Mouse (Mus musculus) adrenal gland (tissue): Measurements from ENCODE around the gene Porcn.

Experiments
- intact Hi-C: fragments of 180-260 bp; cut with DNase I; formaldehyde crosslinking; loops from one replicate; pipeline ENCODE4 v1.15.1; 2025
- long read RNA-seq, 2 experiments: library from polyadenylated mRNA; unstranded; transcript quantifications; one replicate each; pipeline ENCODE4 v2.0.0; 2020; ENCODE audit warnings: borderline replicate concordance in 1 of 2; ENCODE audit not compliant: insufficient replicate concordance in 1 of 2

The Porcn gene
- long read RNA-seq, experiment 1, partial matches to known transcripts, result 2 of 8 reads
- long read RNA-seq, experiment 1, other reads (novel, unspliced or antisense), result 4 of 8 reads
- long read RNA-seq, experiment 2, transcript Porcn-203 (13 exons, 1,839 nt), result major isoform, 9 of 13 reads
- long read RNA-seq, experiment 2, partial matches to known transcripts, result 1 of 13 reads
- long read RNA-seq, experiment 2, other reads (novel, unspliced or antisense), result 2 of 13 reads

GRCm38 (mm10) chrX:8206015-8206693 is at the start of gene Porcn:
TSS of gene Porcn (minus strand) at chrX:8206525.
- intact Hi-C loops, result no loop called here

- intact Hi-C loops, result no loop called here
Observed at GRCm38 (mm10) chrX:8255807-8256206, 49.5 kb upstream of the Porcn start.

GRCm38 (mm10) chrX:8253711-8254110 is 47.4 kb upstream of the Porcn start:
- intact Hi-C loops, result no loop called here

GRCm38 (mm10) chrX:8252334-8253285 is 46.3 kb upstream of the Porcn start, which contains the start of gene Ftsj1:
TSS of gene Ftsj1 (minus strand) at chrX:8252406.
- intact Hi-C loops, result no loop called here

GRCm38 (mm10) chrX:8251789-8252333 is 45.5 kb upstream of the Porcn start:
- intact Hi-C loops, result no loop called here

GRCm38 (mm10) chrX:8248542-8249120 is 42.3 kb upstream of the Porcn start:
- intact Hi-C loops, result no loop called here

GRCm38 (mm10) chrX:8247680-8248079 is 41.4 kb upstream of the Porcn start:
- intact Hi-C loops, result no loop called here

- intact Hi-C loops, result no loop called here
Observed at GRCm38 (mm10) chrX:8238804-8239395, 32.6 kb upstream of the Porcn start.

GRCm38 (mm10) chrX:8236704-8237103 is 30.4 kb upstream of the Porcn start:
- intact Hi-C loops, result no loop called here

- intact Hi-C loops, result no loop called here
Observed at GRCm38 (mm10) chrX:8233602-8234001, 27.3 kb upstream of the Porcn start.

- intact Hi-C loops, result no loop called here
Observed at GRCm38 (mm10) chrX:8230272-8230671, 23.9 kb upstream of the Porcn start.

GRCm38 (mm10) chrX:8223473-8223872 is 17.1 kb upstream of the Porcn start:
- intact Hi-C loops, result no loop called here

GRCm38 (mm10) chrX:8222678-8223421 is 16.5 kb upstream of the Porcn start:
- intact Hi-C loops, result no loop called here

GRCm38 (mm10) chrX:8222296-8222677 is 16.0 kb upstream of the Porcn start:
- intact Hi-C loops, result no loop called here

- intact Hi-C loops, result no loop called here
Observed at GRCm38 (mm10) chrX:8219651-8220050, 13.3 kb upstream of the Porcn start.

- intact Hi-C loops, result no loop called here
Observed at GRCm38 (mm10) chrX:8218114-8218513, 11.8 kb upstream of the Porcn start.

GRCm38 (mm10) chrX:8217383-8217782 is 11.1 kb upstream of the Porcn start:
- intact Hi-C loops, result no loop called here

GRCm38 (mm10) chrX:8211490-8212207 is 5.3 kb upstream of the Porcn start:
- intact Hi-C loops, result no loop called here

GRCm38 (mm10) chrX:8209720-8210119 is 3.4 kb upstream of the Porcn start:
- intact Hi-C loops, result no loop called here
